Mouse (Mus musculus): ENCODE results near the gene Rcn3.

DNA sequence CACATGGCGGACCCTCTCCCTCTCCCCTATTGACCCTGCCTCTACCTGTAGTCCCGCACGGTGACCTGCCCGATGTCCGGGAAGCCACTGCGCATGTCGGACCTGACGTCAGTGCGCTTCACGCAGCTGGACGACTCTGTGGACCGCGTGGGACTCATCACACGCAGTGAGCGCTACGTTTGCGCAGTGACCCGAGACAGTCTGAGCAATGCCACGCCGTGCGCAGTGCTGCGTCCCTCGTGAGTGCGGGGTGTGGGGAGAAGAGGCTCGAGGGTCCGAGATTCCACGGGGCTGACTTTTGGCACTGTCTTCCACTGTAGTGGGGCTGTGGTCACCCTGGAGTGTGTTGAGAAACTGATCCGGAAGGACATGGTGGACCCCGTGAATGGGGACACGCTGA lies 15.5 kb downstream of the Rcn3 start:
- no peak for TF ChIP-seq CTCF (IDR thresholded peaks at IDR 0.05; ENCODE audit: low read depth)
- TF ChIP-seq EP300 (IDR thresholded peaks at IDR 0.05; ENCODE audit: low read depth): no peak

Data from liver, postnatal 0 days (tissue).